Mouse (Mus musculus): ENCODE data around the gene Ap1g2. TPM values are rescaled to one million over a fixed set of nuclear protein-coding genes. Genes with fewer than 3 reads are reported as not detected.

The Ap1g2 gene
- 38.2 and 39.8 TPM in 2 replicates for polyA plus RNA-seq (2012; ENCODE audit: low replicate concordance)

DNA sequence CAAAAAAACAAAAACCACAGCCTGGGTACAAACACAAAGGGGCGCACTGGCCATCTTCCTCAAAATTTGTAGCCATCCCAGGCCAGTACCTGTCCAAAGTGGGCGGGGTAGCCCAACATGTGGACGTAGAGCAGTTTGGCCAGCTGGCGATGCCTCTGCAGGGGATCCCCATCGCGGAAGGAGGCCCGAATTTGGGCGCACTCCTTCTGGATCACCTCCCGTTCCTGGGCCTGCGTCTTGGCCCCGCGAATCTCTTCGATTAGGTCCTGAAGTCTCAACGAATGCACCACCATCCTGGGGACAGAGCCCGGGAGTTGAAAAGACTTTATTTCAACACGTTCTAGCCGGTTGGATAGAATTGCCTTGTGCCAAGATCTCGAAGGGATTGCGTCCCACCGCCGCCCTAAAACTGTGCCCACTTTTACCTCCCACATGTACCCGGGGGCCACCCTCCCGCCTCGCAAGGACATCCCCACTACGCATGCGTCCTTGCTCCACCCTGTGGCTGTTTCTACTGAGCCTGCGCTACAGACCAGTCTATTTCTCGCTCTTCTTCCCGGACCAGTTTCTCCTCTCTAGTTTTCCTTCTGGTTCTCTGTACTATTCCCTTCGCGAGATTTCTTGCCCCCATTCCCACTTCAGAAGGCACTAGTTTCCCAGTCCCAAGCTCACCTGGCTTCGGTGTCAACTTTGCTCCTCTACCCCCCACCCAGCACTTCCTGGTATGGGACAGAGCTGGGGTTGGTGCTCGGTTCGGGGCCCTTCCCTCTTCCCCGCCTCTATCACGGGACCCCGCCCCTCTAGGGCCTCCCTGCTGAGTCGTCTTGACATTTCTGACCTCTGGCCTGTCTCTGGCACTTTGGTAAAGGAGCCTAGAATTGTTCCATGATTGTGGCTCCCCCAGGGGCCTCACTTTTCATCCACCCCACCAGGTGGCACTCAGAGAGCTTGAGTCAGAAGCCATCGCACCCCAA is at the start of gene Ap1g2:
TSS of gene Ap1g2 (minus strand) at position 758 of the 974 bp plus-strand sequence.

DNA sequence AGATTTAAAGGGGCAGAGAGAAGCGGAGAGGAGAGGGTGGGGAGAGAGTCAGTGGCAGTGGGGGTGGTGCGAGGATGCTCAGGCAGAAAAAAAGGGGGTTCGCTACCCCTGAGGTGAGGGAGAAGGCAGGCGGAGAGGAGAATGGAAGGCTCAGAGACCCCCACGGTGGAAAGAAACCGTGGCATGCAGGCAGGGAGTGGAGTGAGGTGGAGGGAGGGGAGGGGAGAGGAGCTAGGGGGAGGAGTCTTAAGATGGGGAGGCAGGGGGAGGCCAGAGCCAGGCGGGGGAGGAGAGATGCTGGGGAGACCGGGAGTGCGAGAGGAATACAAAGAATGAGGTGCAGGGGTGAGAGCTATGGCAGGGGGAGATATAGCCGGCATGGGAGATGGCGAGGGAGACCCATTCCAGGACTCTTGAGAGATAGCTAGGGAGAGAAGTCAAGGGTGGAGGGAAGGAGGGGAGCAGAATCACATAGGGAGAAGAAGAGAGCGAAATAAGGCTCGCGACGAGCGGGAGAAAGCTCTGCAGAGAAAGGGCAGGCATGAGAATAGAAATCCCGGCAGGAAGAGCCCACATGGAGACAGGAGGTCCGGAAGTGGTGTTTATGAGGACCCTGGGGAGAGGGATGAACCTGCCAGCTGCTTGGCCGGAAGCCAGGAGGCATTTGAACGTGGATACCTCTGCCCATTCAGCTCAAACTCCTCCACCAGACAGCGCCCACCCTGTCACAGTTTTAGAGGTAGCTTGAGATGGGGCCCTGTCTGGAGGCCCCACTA is 10.2 kb upstream of the Ap1g2 start, which contains the start of gene Jph4:
TSS of gene Jph4 (minus strand) at position 511 of the 776 bp plus-strand sequence.

DNA sequence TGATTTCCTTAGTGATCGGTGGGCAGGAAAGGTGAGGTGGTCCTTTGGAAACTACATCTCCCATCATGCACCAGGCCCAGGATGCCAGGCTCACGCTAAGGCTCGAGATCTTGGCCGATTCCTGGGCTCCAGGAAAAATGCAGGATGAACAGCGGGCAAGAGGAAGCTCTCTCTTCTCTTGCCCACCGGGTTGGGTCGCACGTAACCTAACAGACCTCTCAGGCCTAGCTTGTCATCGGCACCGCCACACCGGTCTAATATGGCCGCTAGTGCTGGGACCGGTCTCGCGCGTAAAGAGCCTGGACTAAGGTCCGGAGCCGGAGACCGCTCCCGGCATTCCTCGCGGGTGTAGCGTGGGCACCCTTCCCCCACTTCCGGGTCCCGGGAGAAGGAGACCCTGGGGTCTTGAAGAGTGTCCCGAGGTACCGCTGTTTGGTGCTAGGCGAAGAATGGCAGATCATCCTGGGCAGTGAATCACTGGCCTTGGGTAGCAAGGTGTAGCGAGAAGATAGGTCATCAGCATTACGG is 11.6 kb downstream of the Ap1g2 start, which contains the start of gene Thtpa:
TSS of gene Thtpa (plus strand) at position 81 of the 528 bp plus-strand sequence.

DNA sequence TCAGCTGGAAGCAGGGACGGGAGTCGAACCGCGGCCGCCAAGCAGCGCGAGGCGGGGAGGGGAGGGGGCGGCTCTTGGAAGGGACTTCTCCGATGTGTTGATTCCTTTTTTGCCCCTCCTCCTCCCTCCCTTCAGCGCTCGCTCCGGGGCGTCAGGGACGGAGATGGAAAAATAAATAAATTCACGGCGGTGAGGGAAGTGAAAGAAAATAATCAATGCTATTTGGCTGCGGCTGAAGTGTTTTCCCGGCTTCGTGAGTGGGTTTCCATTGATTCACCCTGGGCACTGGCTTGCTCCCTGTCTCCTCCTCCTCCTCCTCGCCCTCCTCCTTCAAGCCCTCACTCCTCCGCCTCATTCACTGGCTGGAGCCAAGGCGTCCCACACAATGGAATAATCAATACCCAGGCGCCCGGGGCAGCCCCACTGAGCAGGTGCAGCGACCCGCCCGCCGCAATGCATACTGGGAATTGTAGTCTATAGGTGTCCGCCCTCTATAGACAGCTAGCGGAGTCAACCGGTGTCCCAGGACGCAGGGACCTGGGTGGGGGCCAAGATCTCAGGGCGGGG is 14.3 kb downstream of the Ap1g2 start, which contains the start of gene Zfhx2:
TSS of gene Zfhx2 (minus strand) at position 314 of the 567 bp plus-strand sequence.

Other genes starting within 250 kb of the Ap1g2 start
- 1.7 and 3.1 TPM in 2 replicates for gene Homez, start 235.6 kb downstream of the Ap1g2 start, polyA plus RNA-seq (2012; ENCODE audit: low replicate concordance)
- gene Ppp1r3e, start 229.0 kb downstream of the Ap1g2 start, polyA plus RNA-seq (2012; ENCODE audit: low replicate concordance) = 0.82 and 2.3 TPM in 2 replicates
- 24.0 and 71.9 TPM in 2 replicates for gene Bcl2l2, start 223.2 kb downstream of the Ap1g2 start, polyA plus RNA-seq (2012; ENCODE audit: low replicate concordance)
- 2.2 and 6.6 TPM in 2 replicates for gene Gm20521, start 223.2 kb downstream of the Ap1g2 start, polyA plus RNA-seq (2012; ENCODE audit: low replicate concordance)
- 167 and 309 TPM in 2 replicates for gene Pabpn1, start 214.1 kb downstream of the Ap1g2 start, polyA plus RNA-seq (2012; ENCODE audit: low replicate concordance)
- 7.8 and 15.8 TPM in 2 replicates for gene Slc22a17, start 193.5 kb downstream of the Ap1g2 start, polyA plus RNA-seq (2012; ENCODE audit: low replicate concordance)
- gene Efs, start 180.5 kb downstream of the Ap1g2 start, polyA plus RNA-seq (2012; ENCODE audit: low replicate concordance) = 0.06 TPM in 1 of 2 replicates, not detected in the other
- gene Il25, start 173.9 kb downstream of the Ap1g2 start, polyA plus RNA-seq (2012; ENCODE audit: low replicate concordance) = not detected in 2 replicates
- not detected in 2 replicates for gene Cmtm5, start 170.3 kb downstream of the Ap1g2 start, polyA plus RNA-seq (2012; ENCODE audit: low replicate concordance)
- gene Myh6, start 139.7 kb downstream of the Ap1g2 start, polyA plus RNA-seq (2012; ENCODE audit: low replicate concordance) = not detected in 2 replicates
- not detected in 2 replicates for gene Gm17428, start 129.7 kb downstream of the Ap1g2 start, polyA plus RNA-seq (2012; ENCODE audit: low replicate concordance)
- gene Myh7, start 112.0 kb downstream of the Ap1g2 start, polyA plus RNA-seq (2012; ENCODE audit: low replicate concordance) = 0.16 TPM in 1 of 2 replicates, not detected in the other
- gene Ngdn, start 91.1 kb downstream of the Ap1g2 start, polyA plus RNA-seq (2012; ENCODE audit: low replicate concordance) = 29.2 and 46.7 TPM in 2 replicates
- 26.3 and 73.3 TPM in 2 replicates for gene Zfhx2, start 14.3 kb downstream of the Ap1g2 start, polyA plus RNA-seq (2012; ENCODE audit: low replicate concordance)
- gene Thtpa, start 11.8 kb downstream of the Ap1g2 start, polyA plus RNA-seq (2012; ENCODE audit: low replicate concordance) = 2.9 and 3.8 TPM in 2 replicates
- 0.03 and 0.09 TPM in 2 replicates for gene Jph4, start 10.3 kb upstream of the Ap1g2 start, polyA plus RNA-seq (2012; ENCODE audit: low replicate concordance)
- not detected in 2 replicates for gene Dhrs2, start 115.4 kb upstream of the Ap1g2 start, polyA plus RNA-seq (2012; ENCODE audit: low replicate concordance)

All from hematopoietic multipotent progenitor cell, adult 10-12 weeks (in vitro differentiated cells).